Mouse (Mus musculus) liver, adult (tissue): ENCODE data around the gene Uso1.

Experiments used
- GATA4 ChIP-seq: IDR thresholded peaks from 2 replicates; pipeline ENCODE4 v1.6.1; 2014; ENCODE audit warnings: mild to moderate bottlenecking, low read length; ENCODE audit not compliant: insufficient replicate concordance

Gene Uso1

GRCm38 (mm10) chr5:92143665-92144064 is 5.9 kb downstream of the Uso1 start:
- TF ChIP-seq GATA4: no peak

- TF ChIP-seq GATA4: no peak
Observed at GRCm38 (mm10) chr5:92144954-92145708, 7.4 kb downstream of the Uso1 start.

- TF ChIP-seq GATA4: no peak
Observed at GRCm38 (mm10) chr5:92148248-92148647, 10.5 kb downstream of the Uso1 start.

GRCm38 (mm10) chr5:92149330-92149982 is 11.7 kb downstream of the Uso1 start:
- no peak for TF ChIP-seq GATA4

GRCm38 (mm10) chr5:92154861-92155260 is 17.1 kb downstream of the Uso1 start:
- TF ChIP-seq GATA4: no peak

GRCm38 (mm10) chr5:92165976-92166375 is 28.2 kb downstream of the Uso1 start:
- no peak for TF ChIP-seq GATA4

- no peak for TF ChIP-seq GATA4
Observed at GRCm38 (mm10) chr5:92183071-92183830, 45.5 kb downstream of the Uso1 start.

- TF ChIP-seq GATA4: no peak
Observed at GRCm38 (mm10) chr5:92188881-92189483, 51.2 kb downstream of the Uso1 start.

GRCm38 (mm10) chr5:92196895-92197811 is 59.4 kb downstream of the Uso1 start:
- TF ChIP-seq GATA4: no peak

- no peak for TF ChIP-seq GATA4
Observed at GRCm38 (mm10) chr5:92198266-92198665, 60.5 kb downstream of the Uso1 start.

- peak; percentile 99 for TF ChIP-seq GATA4
Observed at GRCm38 (mm10) chr5:92204162-92205036, 66.7 kb downstream of the Uso1 start.

- no peak for TF ChIP-seq GATA4
Observed at GRCm38 (mm10) chr5:92205184-92205583, 67.4 kb downstream of the Uso1 start.

GRCm38 (mm10) chr5:92205706-92206105 is 68.0 kb downstream of the Uso1 start:
- no peak for TF ChIP-seq GATA4
